Mouse (Mus musculus): ENCODE measurements around the gene Tfrc.
"Not testable (repeated sequence)": the region's sequence is repeated elsewhere in the genome, so short reads cannot be mapped to it uniquely, and the experiment has no call there.

Tfrc gene

GRCm38 (mm10) chr16:32612052-32612451, 3.3 kb downstream of the Tfrc start:
- DNase-seq (ENCODE audit: low read depth, low spot score) = no peak

GRCm38 (mm10) chr16:32613269-32613834, 4.6 kb downstream of the Tfrc start:
- DNase-seq (ENCODE audit: low read depth, low spot score) = no peak

DNA sequence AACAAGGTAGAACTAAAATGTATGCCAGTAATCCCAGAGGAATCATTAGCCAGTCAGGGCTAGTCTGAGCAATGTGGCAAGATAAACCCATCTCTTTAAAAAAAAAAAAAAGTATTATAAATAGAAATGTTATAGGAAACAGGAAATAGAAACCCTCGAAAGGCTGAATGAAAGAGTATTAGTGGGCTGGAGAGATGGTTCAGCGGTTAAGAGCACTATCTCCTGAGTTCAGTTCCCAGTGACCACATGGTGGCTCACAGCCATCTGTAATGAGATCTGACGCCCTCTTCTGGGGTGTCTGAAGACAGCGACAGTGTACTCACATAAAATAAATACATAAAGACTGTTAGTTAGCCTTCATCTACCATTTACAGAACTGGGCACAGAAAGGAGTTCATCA, 5.3 kb downstream of the Tfrc start:
- no peak for DNase-seq (ENCODE audit: low read depth, low spot score)

- DNase-seq (ENCODE audit: low read depth, low spot score) = no peak
Observed at GRCm38 (mm10) chr16:32618946-32619345, 10.2 kb downstream of the Tfrc start.

- DNase-seq (ENCODE audit: low read depth, low spot score) = no peak
Observed at GRCm38 (mm10) chr16:32628140-32628539, 19.4 kb downstream of the Tfrc start.

DNA sequence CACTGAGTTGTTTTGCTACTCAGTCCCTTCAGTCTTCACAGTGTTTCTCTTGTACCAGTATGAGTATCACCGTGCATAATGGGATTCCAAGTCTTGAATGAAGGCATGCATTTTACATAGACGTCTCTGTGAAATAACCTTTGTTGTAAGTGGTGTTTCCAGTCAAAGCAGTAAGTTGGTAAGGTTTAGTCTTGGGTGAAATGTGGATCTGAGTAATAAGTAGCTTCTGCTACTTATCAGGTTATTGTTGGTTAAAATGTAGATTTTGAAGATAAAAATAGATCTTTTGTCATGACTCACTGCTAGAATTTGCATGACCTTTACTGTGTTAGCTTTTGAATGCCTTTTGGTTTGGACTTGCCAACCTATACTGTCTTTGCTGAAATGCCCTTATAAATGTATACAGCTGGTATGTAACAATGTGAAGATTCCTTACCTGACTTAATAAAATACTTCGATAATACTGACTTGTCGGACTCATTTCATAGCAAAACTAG, 23.7 kb downstream of the Tfrc start:
- no peak for DNase-seq (ENCODE audit: low read depth, low spot score)

DNA sequence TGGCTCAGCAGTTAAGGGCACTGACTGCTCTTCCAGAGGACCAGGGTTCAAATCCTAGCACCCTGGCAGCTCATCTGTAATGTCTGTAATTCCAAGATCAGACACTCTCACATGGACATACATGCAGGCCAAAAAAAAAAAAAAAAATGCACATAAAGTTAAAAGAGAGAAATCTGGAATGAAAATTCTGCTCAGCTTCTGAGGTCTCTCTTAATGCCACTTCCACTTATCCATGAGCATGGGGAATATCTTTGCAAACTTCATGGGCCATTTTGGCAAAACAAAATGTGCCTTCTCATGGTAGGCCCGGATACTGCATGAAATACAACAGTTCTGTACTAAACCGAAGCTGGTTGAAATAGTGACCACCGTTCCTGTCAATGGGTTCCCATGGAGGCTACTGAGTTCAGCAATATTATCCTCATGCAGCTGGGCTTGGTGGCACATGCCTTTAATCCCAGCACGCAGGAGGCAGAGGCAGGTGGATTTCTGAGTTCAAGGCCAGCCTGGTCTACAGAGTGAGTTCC, 24.8 kb downstream of the Tfrc start:
- DNase-seq (ENCODE audit: low read depth, low spot score) = no peak

- no peak for DNase-seq (ENCODE audit: low read depth, low spot score)
Observed at GRCm38 (mm10) chr16:32634183-32634582, 25.5 kb downstream of the Tfrc start.

- DNase-seq (ENCODE audit: low read depth, low spot score) = no peak
Observed at GRCm38 (mm10) chr16:32635314-32635713, 26.6 kb downstream of the Tfrc start.

- no peak for DNase-seq (ENCODE audit: low read depth, low spot score)
Observed at GRCm38 (mm10) chr16:32636331-32636730, 27.6 kb downstream of the Tfrc start.

DNA sequence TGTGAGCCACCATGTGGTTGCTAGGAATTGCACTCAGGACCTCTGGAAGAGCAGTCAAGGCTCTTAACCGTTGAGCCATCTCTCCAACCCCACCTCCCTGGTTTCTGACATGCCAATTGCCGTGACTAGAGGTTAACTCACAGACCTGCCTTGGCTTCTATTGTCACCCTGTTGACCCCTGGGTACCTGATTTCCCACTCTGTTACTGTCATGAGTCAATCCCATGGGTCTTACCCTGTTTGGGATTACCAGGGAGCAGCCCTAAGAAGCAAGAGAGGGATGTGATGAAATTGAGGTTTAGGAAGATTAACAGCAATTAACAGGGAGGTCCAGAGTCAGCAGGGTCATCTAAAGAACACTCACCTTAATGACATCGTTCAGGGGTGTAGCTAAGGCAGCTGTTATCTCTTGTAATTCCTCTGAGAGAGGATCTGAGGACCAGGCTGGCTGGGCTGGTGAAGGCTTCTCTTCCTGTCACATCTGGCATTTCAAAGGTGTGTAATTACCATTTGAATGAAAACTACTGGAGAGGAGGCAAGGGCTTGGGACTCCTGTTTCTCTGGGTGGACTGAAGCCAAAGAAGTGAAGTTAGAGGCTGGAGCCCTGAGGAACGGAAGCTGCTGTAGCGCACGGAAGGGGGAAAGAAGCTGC, 28.3 kb downstream of the Tfrc start:
- DNase-seq (ENCODE audit: low read depth, low spot score) = no peak

- peak; percentile 78 for DNase-seq (ENCODE audit: low read depth, low spot score)
Observed at GRCm38 (mm10) chr16:32638476-32638875, 29.8 kb downstream of the Tfrc start.

DNA sequence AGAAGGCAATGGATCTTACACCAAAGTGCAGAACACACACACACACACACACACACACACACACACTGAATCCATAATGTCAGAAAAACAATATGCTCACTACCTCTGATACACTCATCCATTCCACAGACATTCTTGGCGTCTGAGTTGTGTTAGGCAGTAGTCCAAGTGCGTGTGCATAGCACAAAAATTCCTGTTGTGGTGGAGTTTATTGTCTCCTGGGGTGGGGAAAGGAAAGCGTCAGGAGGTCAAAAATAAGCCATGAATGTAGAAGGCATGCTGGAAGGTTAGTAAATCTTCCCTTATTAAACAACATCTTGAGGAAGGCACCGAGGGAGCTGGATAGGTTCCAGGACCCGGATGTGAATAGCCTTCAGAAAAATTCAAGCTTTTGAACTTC, 31.4 kb downstream of the Tfrc start:
- DNase-seq (ENCODE audit: low read depth, low spot score) = no peak

GRCm38 (mm10) chr16:32640683-32641082, 32.0 kb downstream of the Tfrc start:
- not testable (repeated sequence) for DNase-seq (ENCODE audit: low read depth, low spot score)

- no peak for DNase-seq (ENCODE audit: low read depth, low spot score)
Observed at GRCm38 (mm10) chr16:32641440-32642219, 32.9 kb downstream of the Tfrc start.

DNA sequence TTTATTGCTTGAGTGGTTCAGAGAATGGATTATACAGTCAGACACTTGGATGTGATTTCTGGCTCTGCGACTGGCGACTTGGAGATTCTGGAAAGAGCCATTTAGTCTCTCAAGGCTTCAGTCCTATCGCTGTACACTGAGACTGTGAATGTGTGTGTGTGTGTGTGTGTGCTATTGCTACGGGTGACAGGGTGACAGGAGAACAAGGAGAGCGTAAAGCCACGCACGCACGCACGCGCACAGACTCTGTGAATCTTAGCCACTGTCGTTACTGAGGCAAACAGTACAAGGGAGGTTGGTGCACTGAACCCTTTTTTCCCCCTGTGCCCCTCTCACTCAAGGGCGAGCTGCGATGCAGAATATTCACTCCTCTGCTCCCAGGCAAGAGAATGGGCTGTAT, 33.6 kb downstream of the Tfrc start:
- no peak for DNase-seq (ENCODE audit: low read depth, low spot score)

- peak; percentile 79 for DNase-seq (ENCODE audit: low read depth, low spot score)
Observed at GRCm38 (mm10) chr16:32643661-32644061, 34.9 kb downstream of the Tfrc start, which contains the start of gene Tnk2. Tnk2 (plus strand) TSS chr16:32643874.

GRCm38 (mm10) chr16:32644069-32644800, 35.5 kb downstream of the Tfrc start:
- DNase-seq (ENCODE audit: low read depth, low spot score) = no peak

GRCm38 (mm10) chr16:32644801-32645170, 36.1 kb downstream of the Tfrc start:
- no peak for DNase-seq (ENCODE audit: low read depth, low spot score)

DNA sequence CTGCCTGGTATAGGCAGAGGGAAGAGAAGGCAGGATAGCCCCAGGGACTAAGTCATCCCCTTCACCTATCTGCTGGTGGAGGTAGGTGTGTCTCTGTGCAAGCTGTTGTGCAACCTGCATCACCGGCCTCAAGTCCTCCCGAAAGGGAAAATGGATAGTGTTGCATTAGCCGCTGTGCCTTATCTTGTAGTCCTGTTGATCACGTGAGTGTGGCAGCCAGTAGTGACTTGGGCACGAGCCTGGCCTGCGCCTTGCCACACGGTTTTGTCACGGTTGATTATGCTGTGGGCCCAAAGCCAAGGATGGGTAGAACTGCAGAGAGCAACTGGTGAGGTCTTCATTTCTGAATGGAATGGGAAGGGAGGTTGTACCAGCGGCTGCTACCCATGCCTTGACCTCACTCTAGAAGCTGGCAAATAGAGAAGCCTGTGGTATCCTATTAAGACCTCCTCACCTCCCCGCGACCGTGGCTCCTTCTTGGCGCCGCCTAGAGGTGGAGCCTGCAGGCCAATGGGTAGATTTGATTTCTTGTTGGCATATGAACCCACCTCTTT, 36.7 kb downstream of the Tfrc start:
- no peak for DNase-seq (ENCODE audit: low read depth, low spot score)

DNA sequence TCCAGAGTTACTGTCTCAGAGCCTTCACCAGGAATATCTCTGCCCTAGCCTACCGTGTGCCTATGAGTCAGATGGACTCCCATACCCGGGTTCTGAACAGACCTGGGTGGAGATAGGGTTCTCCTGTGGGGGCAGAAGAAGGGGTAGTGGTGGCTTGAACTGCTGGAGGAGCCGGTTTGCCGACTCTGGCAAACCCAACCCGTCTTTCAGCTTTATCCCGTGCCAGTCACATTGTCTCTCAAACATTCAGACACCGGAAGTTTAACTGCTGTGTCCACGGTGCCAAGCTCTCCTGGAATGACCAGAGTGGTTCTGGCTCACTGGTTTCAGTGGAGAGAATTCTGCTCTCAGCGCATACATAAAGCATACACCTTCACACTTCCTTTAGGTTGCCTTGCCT, 37.3 kb downstream of the Tfrc start:
- no peak for DNase-seq (ENCODE audit: low read depth, low spot score)

Measured in embryo, embryonic 11.5 days (tissue).